Mouse (Mus musculus): ENCODE data around the gene Gm11756.
"Not testable (repeated sequence)": the region's sequence is repeated elsewhere in the genome, so short reads cannot be mapped to it uniquely, and the experiment has no call there.

Gene Gm11756

GRCm38 (mm10) chr4:73920660-73921059 lies at the start of gene Gm11756:
Gm11756 (minus strand) TSS chr4:73920760.
- not testable (repeated sequence) for DNase-seq (ENCODE audit: low read depth, low spot score)

GRCm38 (mm10) chr4:73950375-73950896 lies 29.9 kb upstream of the Gm11756 start, which contains the start of gene 2310002L09Rik:
2310002L09Rik (minus strand) TSS chr4:73950846.
- no peak for DNase-seq (ENCODE audit: low read depth, low spot score)

- DNase-seq (ENCODE audit: low read depth, low spot score): not testable (repeated sequence)
Measured at GRCm38 (mm10) chr4:73905853-73906252, 14.7 kb downstream of the Gm11756 start, which contains the start of gene Gm13871. Gm13871 (minus strand) TSS chr4:73905953.

DNA sequence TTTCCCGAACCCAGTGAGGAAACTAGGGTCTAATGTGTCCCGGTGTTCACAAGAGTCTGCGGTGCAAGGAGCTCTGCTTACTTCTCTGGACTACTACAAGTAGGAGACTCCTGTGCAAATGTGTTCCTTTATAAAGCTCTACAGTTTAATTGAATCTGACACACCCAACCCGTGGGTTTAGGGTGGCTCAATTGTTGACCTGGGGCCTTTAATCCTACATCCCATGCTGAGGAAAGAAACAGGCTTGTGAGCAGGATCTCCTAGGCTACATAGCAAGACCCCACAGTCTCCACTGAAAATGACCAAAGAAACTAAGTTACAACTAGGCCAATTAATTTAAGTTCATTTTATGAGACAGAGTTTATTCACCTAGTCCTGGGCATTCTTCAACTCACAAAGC lies 29.5 kb downstream of the Gm11756 start, which contains the start of gene Gm11757:
Gene Gm11757 (minus strand): TSS at position 101 of the 400 bp plus-strand sequence.
- not testable (repeated sequence) for DNase-seq (ENCODE audit: low read depth, low spot score)

DNA sequence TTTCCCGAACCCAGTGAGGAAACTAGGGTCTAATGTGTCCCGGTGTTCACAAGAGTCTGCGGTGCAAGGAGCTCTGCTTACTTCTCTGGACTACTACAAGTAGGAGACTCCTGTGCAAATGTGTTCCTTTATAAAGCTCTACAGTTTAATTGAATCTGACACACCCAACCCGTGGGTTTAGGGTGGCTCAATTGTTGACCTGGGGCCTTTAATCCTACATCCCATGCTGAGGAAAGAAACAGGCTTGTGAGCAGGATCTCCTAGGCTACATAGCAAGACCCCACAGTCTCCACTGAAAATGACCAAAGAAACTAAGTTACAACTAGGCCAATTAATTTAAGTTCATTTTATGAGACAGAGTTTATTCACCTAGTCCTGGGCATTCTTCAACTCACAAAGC lies 44.4 kb downstream of the Gm11756 start, which contains the start of gene Gm11758:
Gene Gm11758 (minus strand): TSS at position 101 of the 400 bp plus-strand sequence.
- not testable (repeated sequence) for DNase-seq (ENCODE audit: low read depth, low spot score)

All from embryo, embryonic 11.5 days (tissue).